Mouse (Mus musculus): ENCODE results near the gene Alpk1. TPM values are rescaled to one million over a fixed set of nuclear protein-coding genes. Genes with fewer than 3 reads are reported as not detected.

Gene Alpk1
- total RNA-seq, 2 experiments from 2014 or later, result 2.4 to 3.9 TPM

DNA sequence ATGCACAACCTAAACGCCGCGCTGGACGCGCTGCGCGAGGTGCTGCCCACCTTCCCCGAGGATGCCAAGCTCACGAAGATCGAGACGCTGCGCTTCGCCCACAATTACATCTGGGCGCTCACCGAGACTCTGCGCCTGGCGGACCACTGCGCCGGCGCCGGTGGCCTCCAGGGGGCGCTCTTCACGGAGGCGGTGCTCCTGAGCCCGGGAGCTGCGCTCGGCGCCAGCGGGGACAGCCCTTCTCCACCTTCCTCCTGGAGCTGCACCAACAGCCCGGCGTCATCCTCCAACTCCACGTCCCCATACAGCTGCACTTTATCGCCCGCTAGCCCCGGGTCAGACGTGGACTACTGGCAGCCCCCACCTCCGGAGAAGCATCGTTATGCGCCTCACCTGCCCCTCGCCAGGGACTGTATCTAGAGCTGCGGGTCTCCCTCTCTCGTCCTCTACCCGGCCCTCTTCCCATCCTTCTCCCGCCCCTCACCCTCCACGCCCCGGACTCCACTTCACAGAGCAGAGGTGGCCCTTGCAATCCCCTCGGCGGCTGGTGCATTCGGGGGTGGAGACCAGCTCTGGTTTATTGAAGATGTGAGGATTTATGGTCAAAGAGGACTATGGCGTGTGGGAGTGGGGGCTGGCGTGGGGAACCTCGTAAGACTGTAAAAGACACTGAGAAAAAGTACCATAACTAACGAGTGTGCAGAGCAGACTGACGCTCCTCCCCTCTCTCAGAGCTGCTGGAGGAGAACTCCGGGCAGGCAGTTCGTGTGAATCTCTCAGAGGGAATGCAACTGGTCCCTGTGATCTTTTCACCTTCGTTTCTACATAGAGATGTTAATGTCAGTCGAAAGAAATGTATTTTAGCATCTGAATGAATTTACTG is 146.0 kb downstream of the Alpk1 start:
- intact Hi-C loops (cut with DNase I), result loop anchor here (2.0 kb wide), 1 partner anchor 202 kb away; the partner anchor contains the start of gene Ap1ar
- DNase-seq (ENCODE audit: low spot score), result no peak

DNA sequence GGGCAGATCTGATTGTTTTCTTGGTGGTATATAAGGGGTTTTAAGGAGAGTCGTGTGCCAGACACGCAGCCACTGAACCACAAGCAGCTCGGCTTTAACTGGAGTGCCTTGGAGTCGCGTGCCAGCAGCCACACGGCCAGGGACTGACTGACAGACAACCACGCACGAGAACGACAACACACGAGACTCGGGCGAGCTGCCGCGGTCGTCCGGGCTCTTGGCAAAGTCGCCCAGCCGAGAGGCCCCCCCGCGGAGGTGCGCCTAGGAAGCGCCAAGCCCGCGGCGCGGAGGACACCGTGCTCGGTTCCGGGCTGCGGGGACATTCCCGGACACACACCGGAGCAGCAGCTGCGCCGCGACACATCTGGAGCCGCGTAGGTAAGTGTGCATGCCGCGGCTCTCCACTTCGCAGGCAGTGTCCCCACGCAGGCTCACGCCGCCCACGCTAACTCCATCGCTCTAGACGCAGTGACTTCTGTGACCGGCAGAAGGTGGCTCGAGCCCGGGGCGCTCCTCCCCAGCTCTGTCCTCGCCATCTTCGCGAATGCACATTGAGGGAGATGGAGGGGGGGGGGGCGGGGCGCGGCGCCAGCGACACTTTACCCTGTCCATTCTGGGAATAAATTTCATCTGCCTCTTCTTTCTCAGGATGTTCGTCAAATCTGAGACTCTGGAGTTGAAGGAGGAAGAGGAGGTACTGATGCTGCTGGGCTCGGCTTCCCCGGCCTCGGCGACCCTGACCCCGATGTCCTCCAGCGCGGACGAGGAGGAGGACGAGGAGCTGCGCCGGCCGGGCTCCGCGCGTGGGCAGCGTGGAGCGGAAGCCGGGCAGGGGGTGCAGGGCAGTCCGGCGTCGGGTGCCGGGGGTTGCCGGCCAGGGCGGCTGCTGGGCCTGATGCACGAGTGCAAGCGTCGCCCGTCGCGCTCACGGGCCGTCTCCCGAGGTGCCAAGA is 147.0 kb downstream of the Alpk1 start, which contains the start of gene Neurog2:
Gene Neurog2 (plus strand): TSS at position 56 of the 953 bp plus-strand sequence.
- DNase-seq (ENCODE audit: low spot score), result no peak
- intact Hi-C loops (cut with DNase I), result loop anchor here (2.0 kb wide), 1 partner anchor 203 kb away; the partner anchor contains the start of gene Ap1ar

GRCm38 (mm10) chr3:127632531-127632930 is 147.8 kb downstream of the Alpk1 start:
- intact Hi-C loops (cut with DNase I), result no loop called here
- DNase-seq (ENCODE audit: low spot score), result no peak

DNA sequence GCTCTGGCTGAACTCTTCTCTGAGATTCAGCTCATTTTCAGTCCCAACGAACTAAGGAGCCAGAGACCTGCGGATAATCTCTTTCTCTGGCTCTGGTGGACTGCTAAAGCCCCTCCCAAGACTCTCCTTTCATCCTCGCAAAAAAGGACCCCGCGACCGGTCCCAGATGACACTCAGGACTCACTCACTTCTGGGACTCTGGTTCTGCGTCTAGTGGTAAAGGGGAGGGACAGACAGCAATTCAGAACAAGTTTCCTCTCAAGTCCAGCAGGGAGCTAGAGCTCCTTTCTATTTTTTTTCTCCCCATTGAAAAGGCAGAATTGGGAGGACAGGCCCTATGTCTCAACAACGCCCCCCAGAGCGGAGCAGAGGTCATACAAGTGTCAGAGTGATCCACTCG is 148.7 kb downstream of the Alpk1 start:
- no peak for DNase-seq (ENCODE audit: low spot score)
- intact Hi-C loops (cut with DNase I), result no loop called here

DNA sequence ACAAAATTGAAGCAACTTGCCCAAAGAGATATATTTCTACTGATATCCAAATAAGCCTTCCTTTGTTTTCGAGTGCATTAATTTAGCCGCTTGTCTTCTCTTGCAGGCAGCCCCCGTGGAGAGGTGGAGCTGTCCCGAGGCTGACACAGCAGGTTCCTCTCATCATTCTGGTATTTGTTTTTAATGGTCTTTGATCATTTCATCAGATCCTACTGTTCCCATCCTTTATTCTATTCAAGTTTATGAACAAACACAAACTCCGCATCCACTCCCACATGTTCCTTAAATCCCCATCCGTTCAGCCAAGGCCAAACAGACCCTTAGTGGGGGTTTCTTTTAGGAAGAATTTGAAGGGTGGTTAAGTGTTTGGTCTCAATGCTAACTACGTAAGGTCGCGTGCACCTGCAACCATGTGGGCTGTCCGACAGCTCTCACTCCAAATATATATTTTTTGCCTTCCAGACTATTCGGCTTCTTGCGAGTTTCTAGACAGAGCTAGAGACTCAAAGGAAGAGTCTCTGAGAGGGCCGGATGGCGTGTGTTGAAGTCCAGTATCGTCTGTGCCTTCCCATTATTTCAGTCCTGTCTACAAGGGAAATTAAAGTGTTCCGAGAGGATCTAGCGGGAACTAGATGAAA is 149.5 kb downstream of the Alpk1 start:
- DNase-seq (ENCODE audit: low spot score), result no peak
- intact Hi-C loops (cut with DNase I), result no loop called here

- intact Hi-C loops (cut with DNase I), result no loop called here
- DNase-seq (ENCODE audit: low spot score), result no peak
These were observed 150.1 kb downstream of the Alpk1 start for GRCm38 (mm10) chr3:127630190-127630589.

GRCm38 (mm10) chr3:127628311-127629184 is 151.8 kb downstream of the Alpk1 start:
- intact Hi-C loops (cut with DNase I), result no loop called here
- DNase-seq (ENCODE audit: low spot score), result no peak

DNA sequence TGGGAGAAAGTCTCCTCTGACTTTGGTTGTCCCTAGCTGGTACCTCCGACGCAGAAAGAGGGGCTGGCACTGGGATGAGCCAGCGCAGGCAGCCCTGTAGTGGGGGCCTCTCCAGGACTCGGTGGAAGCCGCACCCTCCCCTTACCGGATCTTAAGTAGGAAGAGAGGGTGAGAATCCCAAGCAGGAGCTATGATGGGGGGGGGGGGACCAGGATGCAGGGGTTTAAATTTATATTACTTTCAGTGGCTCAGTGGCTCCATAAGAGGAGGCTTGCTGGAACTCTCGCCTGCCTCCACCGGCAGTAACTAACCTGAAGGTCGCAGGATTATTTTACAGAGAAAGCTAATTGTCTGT is 152.4 kb downstream of the Alpk1 start:
- intact Hi-C loops (cut with DNase I), result no loop called here
- DNase-seq (ENCODE audit: low spot score), result no peak

DNA sequence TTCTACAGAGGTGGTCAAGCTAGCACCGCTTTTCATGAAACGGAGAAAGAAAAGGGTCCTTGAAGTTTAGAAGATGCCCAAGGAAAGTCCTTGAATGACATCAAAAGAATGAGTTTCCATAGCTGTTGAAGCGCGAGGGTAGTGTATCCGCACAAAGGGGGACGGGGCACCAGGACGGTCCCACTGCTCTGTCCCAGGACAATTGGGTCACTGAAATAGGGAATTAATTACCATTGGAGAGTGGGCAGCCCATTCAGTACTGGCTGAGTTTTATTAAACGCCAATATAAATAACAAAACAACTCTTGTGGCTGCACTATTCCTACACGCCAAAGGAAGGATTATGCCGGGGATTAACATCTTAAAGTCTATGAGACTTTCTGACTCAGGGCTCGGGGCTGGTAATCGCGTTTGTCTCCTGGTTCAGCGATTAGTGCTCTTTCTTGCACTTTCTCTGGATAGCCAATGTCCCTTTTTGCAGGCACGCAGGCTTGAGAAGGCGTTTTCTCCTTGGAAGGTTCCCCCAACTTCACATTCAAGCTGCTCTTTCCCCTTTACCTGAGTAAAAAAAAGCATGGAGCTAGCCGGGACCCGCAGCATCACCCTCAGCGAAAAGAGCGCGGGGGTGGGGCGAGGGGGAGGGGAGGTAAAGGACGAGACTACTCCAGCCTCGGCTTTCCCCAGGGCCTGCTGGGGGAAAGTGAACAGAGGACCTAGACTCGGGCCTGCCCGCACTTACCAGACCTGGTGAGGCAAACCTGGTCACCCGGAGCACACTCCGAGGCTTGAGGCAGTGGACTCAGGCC is 153.0 kb downstream of the Alpk1 start:
- no peak for DNase-seq (ENCODE audit: low spot score)
- intact Hi-C loops (cut with DNase I), result no loop called here

DNA sequence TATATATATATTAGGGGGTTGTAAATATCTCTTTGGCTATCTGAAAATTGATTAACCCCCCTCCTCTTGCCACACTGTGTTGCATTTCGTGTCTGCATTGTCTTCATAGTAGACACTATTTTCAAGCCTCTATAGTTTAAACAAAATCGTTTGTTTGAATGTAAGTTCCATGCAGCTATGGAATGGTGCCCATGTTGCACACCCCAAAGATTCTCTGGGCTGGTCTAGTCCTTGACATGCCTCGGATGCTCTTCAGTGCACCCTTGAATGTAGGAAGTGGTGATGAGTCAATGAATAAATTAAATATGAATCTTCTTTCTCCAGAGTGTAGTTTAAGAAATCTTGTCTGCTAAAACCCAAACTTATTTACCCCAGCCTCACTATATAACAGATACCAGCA is 153.8 kb downstream of the Alpk1 start:
- no peak for DNase-seq (ENCODE audit: low spot score)
- intact Hi-C loops (cut with DNase I), result no loop called here

- intact Hi-C loops (cut with DNase I), result loop anchor here (2.0 kb wide), 2 partner anchors 137 to 323 kb away; no protein-coding TSS in a partner anchor
- no peak for DNase-seq (ENCODE audit: low spot score)
These were observed 154.5 kb downstream of the Alpk1 start for GRCm38 (mm10) chr3:127625701-127626399.

GRCm38 (mm10) chr3:127625296-127625695 is 155.0 kb downstream of the Alpk1 start:
- intact Hi-C loops (cut with DNase I), result loop anchor here (2.0 kb wide), 2 partner anchors 138 to 324 kb away; no protein-coding TSS in a partner anchor
- DNase-seq (ENCODE audit: low spot score), result no peak

Other genes starting within 250 kb of the Alpk1 start
- gene Larp7, start 227.2 kb downstream of the Alpk1 start, total RNA-seq (2021), result 10 to 100 TPM; 20.5 to 22.7 TPM
- under 1 TPM; 0.73 to 0.78 TPM for gene Zgrf1, start 227.0 kb downstream of the Alpk1 start, total RNA-seq (2021)
- gene Neurog2, start 147.4 kb downstream of the Alpk1 start, total RNA-seq (2021), result not detected
- 1 to 10 TPM; 2.0 to 2.2 TPM for gene Tifa, start 9.3 kb upstream of the Alpk1 start, total RNA-seq (2021)
- 10 to 100 TPM; 15.5 to 16.7 TPM for gene Ap1ar, start 57.0 kb upstream of the Alpk1 start, total RNA-seq (2021)
- gene Fam241a, start 115.8 kb upstream of the Alpk1 start, total RNA-seq (2021), result 1 to 10 TPM; 4.2 TPM

All from heart, postnatal 25 days (tissue).